Mouse (Mus musculus) gastrocnemius, postnatal 4 days (tissue): ENCODE results near the gene Hrasls5. TPM values are rescaled to one million over a fixed set of nuclear protein-coding genes. Genes with fewer than 3 reads are reported as not detected.

Experiments used
- DNase-seq, 2 experiments: peaks; one replicate each; pipeline ENCODE4 v3.0.0; 2021 to 2022; ENCODE audit warnings: low spot score in 2 of 2, mixed read lengths in 2 of 2
- long read RNA-seq, 2 experiments: library from polyadenylated mRNA; stranded (forward); transcript quantifications; one replicate each; pipeline ENCODE4 v2.0.0; 2021
- total RNA-seq, 2 experiments: library from RNA; stranded (reverse); gene quantifications; 2 replicates each; pipeline ENCODE4 v1.2.3; 2021

The Hrasls5 gene
- total RNA-seq, result not detected
- long read RNA-seq, experiment 1, result 0 reads
- long read RNA-seq, experiment 2, result 0 reads

- DNase-seq, result peak in 1 of 2 experiments; percentile 25
Observed at GRCm38 (mm10) chr19:7611942-7612757, at the start of gene Hrasls5. Hrasls5 (plus strand) TSS chr19:7612541.

- DNase-seq, result no peak
Observed at GRCm38 (mm10) chr19:7562601-7563129, 49.7 kb upstream of the Hrasls5 start.

- no peak for DNase-seq
Observed at GRCm38 (mm10) chr19:7563676-7564075, 48.7 kb upstream of the Hrasls5 start.

DNA sequence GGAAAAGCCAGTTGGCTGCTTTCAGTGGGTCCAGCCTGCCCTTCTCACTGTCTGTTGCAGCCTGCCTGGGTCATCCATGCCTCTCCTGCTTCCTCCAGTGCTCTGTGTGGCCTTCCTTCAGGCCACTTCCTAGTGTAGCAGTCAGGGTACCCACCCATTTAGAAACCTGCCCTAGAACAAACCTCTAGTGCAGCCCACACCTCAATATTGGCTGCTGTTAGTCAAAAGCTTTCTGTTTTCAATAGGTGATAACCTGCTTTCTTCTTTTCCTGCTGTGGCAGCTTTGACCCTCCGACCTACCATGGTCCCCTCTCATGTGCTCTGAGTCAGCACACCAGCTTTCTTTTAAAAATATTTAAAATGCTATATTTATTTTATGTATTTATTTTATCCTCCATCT, 47.9 kb upstream of the Hrasls5 start:
- DNase-seq, result no peak

- no peak for DNase-seq
Observed at GRCm38 (mm10) chr19:7566826-7567225, 45.5 kb upstream of the Hrasls5 start.

- DNase-seq, result no peak
Observed at GRCm38 (mm10) chr19:7568364-7568763, 44.0 kb upstream of the Hrasls5 start.

GRCm38 (mm10) chr19:7569650-7570049, 42.7 kb upstream of the Hrasls5 start:
- no peak for DNase-seq

- no peak for DNase-seq
Observed at GRCm38 (mm10) chr19:7576180-7576579, 36.2 kb upstream of the Hrasls5 start.

DNA sequence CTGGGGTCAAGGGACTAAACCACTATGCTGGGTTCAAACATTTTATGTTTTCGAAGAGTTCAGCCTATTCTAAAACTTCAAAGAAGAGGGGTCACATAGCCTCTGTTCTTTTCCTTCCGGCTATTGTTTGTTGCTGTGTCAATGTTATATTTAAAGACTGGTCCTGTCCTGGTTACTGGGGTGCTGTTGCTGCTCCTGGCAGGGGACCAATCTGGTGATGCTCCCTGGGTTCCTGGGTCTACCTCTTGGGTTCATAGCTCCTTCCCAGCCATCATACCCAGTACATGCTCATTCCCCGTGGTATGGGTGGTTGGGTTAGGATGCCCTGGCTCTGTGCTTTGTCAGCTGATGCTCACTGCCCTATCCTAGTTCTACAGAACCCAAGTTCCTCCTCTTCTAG, 34.6 kb upstream of the Hrasls5 start:
- no peak for DNase-seq

DNA sequence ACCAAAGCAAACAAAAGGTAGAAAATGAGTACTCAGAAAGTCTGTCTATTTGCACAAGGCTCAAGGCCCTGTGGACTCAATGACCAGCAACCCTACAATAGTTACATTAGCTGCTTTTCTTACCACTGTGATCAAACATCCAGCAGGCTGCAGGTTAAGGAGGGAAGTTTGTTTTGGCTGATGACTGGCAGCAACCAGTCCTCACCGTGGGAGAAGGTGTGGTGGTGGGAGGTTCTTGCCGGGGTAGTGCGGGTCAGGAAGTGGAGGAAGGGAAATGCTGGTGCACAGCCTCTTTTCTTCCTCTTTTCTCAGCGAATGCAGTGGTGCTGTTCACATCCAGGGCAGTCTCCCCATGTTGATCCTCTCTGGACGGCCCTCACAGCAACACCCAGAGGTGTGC, 31.3 kb upstream of the Hrasls5 start:
- DNase-seq, result no peak

GRCm38 (mm10) chr19:7583101-7583500, 29.2 kb upstream of the Hrasls5 start:
- DNase-seq, result no peak

GRCm38 (mm10) chr19:7583599-7583998, 28.7 kb upstream of the Hrasls5 start:
- DNase-seq, result no peak

- DNase-seq, result no peak
Observed at GRCm38 (mm10) chr19:7585279-7585678, 27.1 kb upstream of the Hrasls5 start.

- no peak for DNase-seq
Observed at GRCm38 (mm10) chr19:7585764-7586163, 26.6 kb upstream of the Hrasls5 start.

DNA sequence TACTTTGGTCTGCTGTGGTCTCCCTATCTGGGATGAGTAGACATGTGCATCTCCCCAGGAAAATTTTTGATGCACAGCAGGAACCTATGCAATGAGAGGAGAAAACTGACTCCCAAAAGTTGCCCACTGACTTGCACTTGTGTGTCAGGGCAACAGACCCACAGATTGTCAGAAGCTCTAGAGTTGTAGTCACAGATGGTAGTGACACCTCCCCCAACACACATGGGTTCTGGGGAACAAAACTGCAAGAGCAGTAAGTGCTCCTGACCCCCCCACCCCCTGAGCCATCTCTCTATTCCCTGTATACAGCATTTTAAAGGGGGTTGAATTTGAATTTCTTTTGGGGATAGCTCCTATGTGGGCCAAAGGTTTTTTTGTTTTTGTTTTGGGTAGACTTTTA, 21.5 kb upstream of the Hrasls5 start:
- DNase-seq, result no peak

DNA sequence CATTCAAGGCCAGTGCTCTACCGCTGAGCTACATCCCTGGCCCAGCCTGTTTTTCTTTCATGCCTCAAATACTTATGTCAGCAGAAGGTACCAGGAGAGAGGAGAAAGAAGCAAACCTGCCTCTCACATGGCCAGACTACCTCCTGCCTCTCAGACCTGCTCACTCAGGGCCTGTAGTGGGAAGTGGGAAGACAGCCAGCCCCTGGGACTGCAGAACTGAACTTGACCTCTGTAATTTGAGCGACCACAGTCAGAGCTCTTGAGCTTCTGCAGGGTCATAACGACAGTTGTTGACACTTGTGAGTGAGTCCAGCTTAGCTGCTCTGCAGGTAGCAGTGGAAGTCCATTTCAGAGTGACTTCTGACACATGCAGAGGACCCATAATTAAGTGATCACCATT, 20.3 kb upstream of the Hrasls5 start:
- DNase-seq, result no peak

- no peak for DNase-seq
Observed at GRCm38 (mm10) chr19:7595534-7595933, 16.8 kb upstream of the Hrasls5 start.

DNA sequence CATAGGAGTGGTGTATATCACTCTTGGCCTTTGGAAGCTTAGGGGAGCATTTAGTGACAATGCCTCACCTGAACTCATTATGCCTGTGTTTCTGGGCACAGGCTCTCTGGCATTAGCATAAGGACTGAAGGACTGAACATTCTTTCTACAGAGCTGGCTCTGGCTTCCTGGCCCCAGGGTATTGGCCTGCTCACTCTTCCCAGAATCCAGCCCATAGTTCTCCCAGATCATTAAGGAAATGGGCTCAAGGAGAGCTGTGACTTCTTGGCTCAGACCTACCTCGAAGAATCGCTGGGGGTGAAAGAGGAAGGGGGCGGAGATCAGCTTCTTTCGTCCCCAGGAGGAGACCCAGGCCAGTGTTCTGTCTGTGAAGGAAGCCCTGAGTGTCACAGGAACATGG, 13.9 kb upstream of the Hrasls5 start:
- DNase-seq, result peak in 1 of 2 experiments; percentile 5

DNA sequence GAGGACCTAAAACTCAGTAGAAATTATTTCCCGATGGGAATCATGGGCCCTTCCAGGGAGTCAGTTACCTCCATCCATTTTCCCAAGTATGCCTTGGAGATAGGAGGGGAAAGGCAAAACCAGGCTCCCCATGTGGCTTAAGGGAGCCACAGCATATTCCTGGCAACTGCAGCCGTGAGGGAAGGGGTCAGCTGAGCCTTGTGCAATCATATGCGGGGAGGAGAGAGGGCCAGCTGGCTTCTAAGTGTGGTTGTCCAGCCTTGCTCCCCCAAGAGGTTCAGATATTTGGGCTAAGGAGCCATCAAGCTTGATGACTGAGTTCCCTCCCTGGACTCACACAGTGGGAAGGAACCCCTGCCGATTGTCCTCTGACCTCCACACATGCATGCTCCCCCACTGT, 10.8 kb upstream of the Hrasls5 start:
- DNase-seq, result peak in 1 of 2 experiments; percentile 2

DNA sequence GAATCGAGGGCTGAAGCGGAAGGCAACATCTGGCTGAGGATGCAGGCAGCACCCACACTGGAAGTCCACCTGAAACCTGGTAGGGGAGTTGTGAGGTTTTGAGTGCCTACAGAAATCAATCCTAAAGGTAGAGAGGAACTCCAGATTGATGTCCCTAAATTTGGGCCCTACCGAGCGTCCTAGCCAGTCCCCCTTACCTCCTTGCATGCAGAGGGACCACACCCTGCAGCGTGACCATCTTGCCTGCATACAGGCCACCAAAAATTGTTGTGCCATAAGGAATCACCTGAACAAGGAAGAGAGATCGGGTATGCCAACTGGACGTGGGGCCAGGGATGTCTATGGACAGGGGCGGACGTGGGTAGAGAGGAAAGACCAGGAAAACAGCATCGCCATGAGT, 8.2 kb upstream of the Hrasls5 start:
- DNase-seq, result peak in 1 of 2 experiments; percentile 7

- peak in 1 of 2 experiments; percentile 10 for DNase-seq
Observed at GRCm38 (mm10) chr19:7605013-7605412, 7.3 kb upstream of the Hrasls5 start.

- DNase-seq, result peak in 1 of 2 experiments; percentile 15
Observed at GRCm38 (mm10) chr19:7605930-7606783, 6.2 kb upstream of the Hrasls5 start.
